Mouse (Mus musculus) kidney, adult 8-10 months (tissue): Measurements from ENCODE around the gene Muc5b.

Source experiments
- DNase-seq, 2 experiments: peaks; one replicate each; pipeline ENCODE4 v3.0.0; 2022

The Muc5b gene

DNA sequence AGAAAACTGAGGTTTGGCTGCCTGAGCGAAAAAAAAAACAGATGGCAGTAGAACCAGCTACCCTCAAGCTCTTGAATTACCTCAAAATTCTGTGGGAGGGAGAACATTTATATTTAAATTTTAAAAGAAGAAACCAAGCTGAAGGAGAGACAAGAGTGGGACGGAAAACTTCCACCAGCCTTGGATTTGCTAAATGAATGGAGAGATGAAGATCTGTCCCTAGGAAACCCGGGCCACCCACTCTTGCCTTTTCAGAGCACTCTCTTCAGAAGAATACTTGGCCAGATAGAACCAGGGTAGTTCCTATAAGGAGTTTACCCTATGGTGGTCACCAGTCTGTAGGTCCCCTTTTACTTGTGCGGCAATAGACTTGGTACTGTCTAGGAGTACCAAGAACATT, 63.9 kb downstream of the Muc5b start:
- DNase-seq = no peak

DNA sequence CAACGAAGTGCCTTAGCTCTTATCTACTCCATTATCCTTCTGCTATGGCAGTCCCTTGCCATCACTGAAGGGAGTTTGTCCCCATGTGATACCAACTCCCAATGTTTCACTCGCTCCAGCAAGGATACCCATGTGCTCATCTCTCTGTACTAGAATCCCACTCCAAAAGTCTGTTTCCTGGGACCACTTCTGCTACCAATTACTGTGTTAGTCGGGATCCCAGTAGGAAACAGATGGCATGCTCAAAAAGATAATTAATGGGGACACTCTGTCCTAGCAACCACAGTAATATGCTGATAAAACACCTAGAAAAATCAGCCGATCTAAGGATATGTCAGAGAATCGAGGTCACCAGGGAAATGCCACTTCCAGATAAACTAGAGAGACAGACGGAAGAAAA, 69.7 kb downstream of the Muc5b start:
- DNase-seq = no peak

GRCm38 (mm10) chr7:141911305-141911704, 72.4 kb downstream of the Muc5b start:
- DNase-seq = no peak

DNA sequence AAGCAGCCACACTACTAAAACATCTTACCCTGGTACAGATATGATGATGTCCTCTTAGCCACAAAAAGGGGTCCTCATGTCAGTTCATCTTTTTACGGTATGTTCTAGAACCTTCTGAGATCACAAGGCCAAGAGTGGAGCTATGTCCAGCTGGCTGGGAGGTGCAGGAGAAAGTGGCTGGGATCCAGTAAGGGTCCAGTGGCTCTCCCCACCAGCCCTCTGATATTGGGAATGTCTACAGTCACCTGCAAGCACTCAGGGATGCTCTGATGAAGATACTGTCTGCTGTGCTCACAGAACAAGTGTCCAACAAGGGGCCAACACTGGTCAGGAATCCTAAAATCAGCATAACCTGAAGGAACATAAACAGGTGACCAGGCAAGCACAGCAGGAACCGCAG, 79.5 kb downstream of the Muc5b start, which contains the start of gene Tollip:
Tollip (minus strand) TSS at position 101 of the 400 bp plus-strand sequence.
- no peak for DNase-seq
